In genomic region chr4:55280706-55281105, GRCm38 (mm10) we compare ENCODE assay signal across 15 mouse cellular contexts.
DNase-seq lines count a peak whose midpoint lies in the region; ATAC-seq and TF ChIP-seq lines count a peak whose summit lies in the region.
"Had no signal": no experiment of that assay in that cellular context is flagged by ENCODE, and none has a peak within 500 bp of the region (broad histone marks: within the 10 kb centered on the region; RNA-seq: fewer than 3 reads in every experiment).

No protein-coding gene starts in this region.

- no peak overlapping the region for H3K4me2 ChIP-seq in liver, embryonic 11.5 days
- H3K4me2 ChIP-seq in stomach, postnatal 0 days (replicated peaks; ENCODE audit: low read depth), result no peak overlapping the region
- H3K4me2 ChIP-seq: embryonic facial prominence, embryonic 12.5 days; intestine, embryonic 15.5 days; neural tube, embryonic 13.5 days had no signal

- no peak overlapping the region for H3K4me3 ChIP-seq in liver, adult 2 months (ENCODE audit: insufficient read depth, low read depth, low read length)
- H3K4me3 ChIP-seq in liver, embryonic 11.5 days (ENCODE audit: low read depth, low read length), result no peak overlapping the region
- no peak overlapping the region for H3K4me3 ChIP-seq in stomach, postnatal 0 days (ENCODE audit: low read depth, low read length)
- H3K4me3 ChIP-seq: embryonic facial prominence, embryonic 12.5 days; intestine, embryonic 15.5 days; neural tube, embryonic 13.5 days had no signal

- no peaks in the 10 kb centered on the region for H3K9me3 ChIP-seq in liver, embryonic 11.5 days (ENCODE audit: control insufficient read depth, low read length)
- no peaks in the 10 kb centered on the region for H3K9me3 ChIP-seq in stomach, postnatal 0 days (ENCODE audit: control insufficient read depth, low read length)
- H3K9me3 ChIP-seq: embryonic facial prominence, embryonic 12.5 days; heart, embryonic 13.5 days; intestine, embryonic 15.5 days; neural tube, embryonic 13.5 days had no signal

- no peaks in the 10 kb centered on the region for H3K4me1 ChIP-seq in liver, adult 2 months (ENCODE audit: control insufficient read depth, insufficient read depth, low read length)
- H3K4me1 ChIP-seq in liver, embryonic 11.5 days (replicated peaks; ENCODE audit: control insufficient read depth, insufficient read depth, low read length), result no peaks in the 10 kb centered on the region
- no peaks in the 10 kb centered on the region for H3K4me1 ChIP-seq in stomach, postnatal 0 days (replicated peaks; ENCODE audit: control insufficient read depth, insufficient read depth)
- H3K4me1 ChIP-seq: embryonic facial prominence, embryonic 12.5 days; intestine, embryonic 15.5 days had no signal

- no peak for TF ChIP-seq EP300 in stomach, postnatal 0 days (optimal IDR thresholded peaks at IDR 0.05)

- no peaks in the 10 kb centered on the region for H3K79me2 ChIP-seq in liver, adult 2 months (ENCODE audit: control insufficient read depth, insufficient read depth, low read length)

- H3K36me3 ChIP-seq in liver, adult 2 months (ENCODE audit: control insufficient read depth, insufficient read depth, low read length), result no peaks in the 10 kb centered on the region
- H3K36me3 ChIP-seq in liver, embryonic 11.5 days (ENCODE audit: control insufficient read depth, insufficient read depth, low read length), result no peaks in the 10 kb centered on the region
- H3K36me3 ChIP-seq in stomach, postnatal 0 days (ENCODE audit: control insufficient read depth, insufficient read depth, low read length), result no peaks in the 10 kb centered on the region
- H3K36me3 ChIP-seq: embryonic facial prominence, embryonic 12.5 days; heart, embryonic 13.5 days; intestine, embryonic 15.5 days; neural tube, embryonic 13.5 days had no signal

- DNase-seq in embryo, embryonic 10 days (ENCODE audit: low spot score), result peak; percentile 24
- DNase-seq in embryo, embryonic 9.5 days (ENCODE audit: extremely low spot score), result no peak
- DNase-seq in liver, adult 2 months (ENCODE audit: extremely low read depth, low read depth, low spot score), result no peak
- DNase-seq in liver, embryonic 11.5 days (ENCODE audit: low spot score), result no peak
- DNase-seq in R1 (ENCODE audit: low read depth, low spot score), result peak; percentile 67
- DNase-seq in stomach, postnatal 0 days (ENCODE audit: low spot score), result no peak
- no peak for DNase-seq in layer of hippocampus, adult 9-10 months (ENCODE audit: low spot score)
- no peak for DNase-seq in neural tube, embryonic 10.5 days (ENCODE audit: extremely low spot score, low spot score)
- DNase-seq: adrenal gland, postnatal 10 days; cerebellum, adult 2 months; right cerebral cortex, postnatal 14 days had no signal

- WGBS in liver, adult 2 months, result 82% methylated on average over 3 of the region's 3 CpGs
- WGBS in liver, embryonic 11.5 days, result 79% methylated on average over 3 of the region's 3 CpGs
- 76% methylated on average over 3 of the region's 3 CpGs for WGBS in stomach, postnatal 0 days

- H3K27me3 ChIP-seq in liver, adult 2 months (ENCODE audit: control insufficient read depth, insufficient read depth, low read length), result no peaks in the 10 kb centered on the region
- H3K27me3 ChIP-seq in liver, embryonic 11.5 days (replicated peaks; ENCODE audit: control insufficient read depth, insufficient read depth, low read length), result no peaks in the 10 kb centered on the region
- H3K27me3 ChIP-seq in stomach, postnatal 0 days (ENCODE audit: control insufficient read depth, insufficient read depth, low read length), result no peaks in the 10 kb centered on the region
- H3K27me3 ChIP-seq: embryonic facial prominence, embryonic 12.5 days; heart, embryonic 13.5 days; intestine, embryonic 15.5 days; neural tube, embryonic 13.5 days had no signal

- no peak overlapping the region for H3K27ac ChIP-seq in liver, adult 2 months (replicated peaks; ENCODE audit: insufficient read depth, low read depth, low read length)
- H3K27ac ChIP-seq in liver, embryonic 11.5 days (ENCODE audit: low read depth, low read length), result no peak overlapping the region
- H3K27ac ChIP-seq in stomach, postnatal 0 days (replicated peaks), result no peak overlapping the region
- H3K27ac ChIP-seq: embryonic facial prominence, embryonic 12.5 days; heart, embryonic 13.5 days; intestine, embryonic 15.5 days; neural tube, embryonic 13.5 days had no signal

- no peak for TF ChIP-seq POLR2A in liver, adult 2 months (IDR thresholded peaks at IDR 0.05; ENCODE audit: extremely low read depth, insufficient read depth, low read length)

- TF ChIP-seq CTCF in liver, adult 2 months (IDR thresholded peaks at IDR 0.05; ENCODE audit: low read depth, low read length), result peak; percentile 37; the same call in 1 of the 2 replicates
- peak; percentile 52 for TF ChIP-seq CTCF in stomach, postnatal 0 days (IDR thresholded peaks at IDR 0.05; ENCODE audit: low read depth)

- H3K9ac ChIP-seq in liver, adult 2 months (ENCODE audit: low read depth, low read length), result no peak overlapping the region
- H3K9ac ChIP-seq in liver, embryonic 11.5 days (ENCODE audit: low read depth, low read length), result no peak overlapping the region
- no peak overlapping the region for H3K9ac ChIP-seq in stomach, postnatal 0 days (ENCODE audit: low read length)
- H3K9ac ChIP-seq: embryonic facial prominence, embryonic 12.5 days; intestine, embryonic 15.5 days; neural tube, embryonic 13.5 days had no signal

- ATAC-seq in liver, embryonic 11.5 days (replicated peaks; ENCODE audit: low FRiP score), result no peak
- no peak for ATAC-seq in stomach, postnatal 0 days (ENCODE audit: low FRiP score, low TSS enrichment)

Comparison
In these comparisons a context has a peak if more than half of its experiments do, and no peak if none do; other contexts are left out.
1. DNase-seq: peak in embryo, embryonic 10 days (single experiment) and R1 (single experiment); none in embryo, embryonic 9.5 days (single experiment), liver, adult 2 months (single experiment), liver, embryonic 11.5 days (single experiment), stomach, postnatal 0 days (single experiment), layer of hippocampus, adult 9-10 months (single experiment) and neural tube, embryonic 10.5 days (single experiment).